Mouse (Mus musculus): Measurements from ENCODE around the gene Gm10638. TPM values are rescaled to one million over a fixed set of nuclear protein-coding genes. Genes with fewer than 3 reads are reported as not detected.

The Gm10638 gene
- polyA plus RNA-seq, 1 experiment = 1.1 TPM

DNA sequence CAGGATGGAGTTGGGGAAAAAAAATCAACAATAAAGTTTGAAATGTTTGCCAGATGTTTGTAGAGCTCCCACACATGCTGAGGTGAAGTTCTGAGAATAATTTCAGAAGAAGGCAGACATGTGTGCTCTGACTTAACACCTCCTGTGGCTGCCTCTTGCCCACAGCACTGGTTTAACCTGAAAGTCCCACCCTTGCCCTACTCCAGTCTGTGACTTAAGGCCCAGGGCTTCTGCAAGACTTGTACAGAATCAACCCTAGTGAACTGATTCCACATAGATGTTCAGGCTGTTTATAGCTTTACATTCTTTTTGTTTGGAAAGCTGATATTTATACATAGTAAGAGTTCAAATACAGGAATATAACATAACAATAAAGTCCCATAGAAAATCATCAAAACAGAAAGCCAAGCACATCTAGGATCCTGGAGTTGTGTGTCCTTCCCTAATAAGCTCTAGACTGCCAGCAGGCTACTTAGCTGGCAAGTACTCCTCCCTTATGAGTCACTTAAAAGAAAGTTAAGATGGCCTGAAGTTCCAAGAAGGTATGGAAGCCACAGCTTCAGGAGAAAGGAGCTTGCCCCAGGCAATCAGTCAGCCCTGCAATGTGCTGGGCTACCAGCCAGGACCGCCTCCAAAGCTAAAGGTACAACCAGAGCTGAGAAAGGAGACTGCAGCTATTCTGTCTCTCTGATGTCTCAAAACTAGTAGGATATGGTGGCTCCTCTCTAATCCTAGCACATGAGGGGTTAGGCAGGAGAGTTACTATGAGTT lies 24.6 kb downstream of the Gm10638 start:
- 79% methylated on average over 1 of the region's 1 CpGs for WGBS
- no peak for DNase-seq (ENCODE audit: low read depth, low spot score)

DNA sequence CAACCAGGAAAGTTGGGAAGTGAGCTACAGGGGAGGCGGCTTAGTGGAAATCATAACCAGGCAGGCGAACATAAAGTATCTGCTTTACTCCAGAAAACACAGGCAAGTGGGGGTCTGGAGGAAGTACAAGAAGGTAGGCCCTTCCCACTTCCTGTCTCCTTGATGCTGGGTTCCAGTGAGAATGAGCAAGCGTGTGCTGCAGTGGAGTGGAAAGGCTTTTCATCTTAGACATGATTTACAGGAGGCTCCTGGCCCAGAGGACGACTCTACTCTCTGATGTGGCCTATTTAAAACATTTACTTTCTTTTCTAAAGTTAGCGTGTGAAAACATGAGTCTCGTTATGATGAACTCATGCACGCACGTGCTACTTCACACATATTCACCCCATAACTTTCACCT lies 33.7 kb downstream of the Gm10638 start:
- no peak for DNase-seq (ENCODE audit: low read depth, low spot score)
- WGBS = 74% methylated on average over 8 of the region's 8 CpGs

DNA sequence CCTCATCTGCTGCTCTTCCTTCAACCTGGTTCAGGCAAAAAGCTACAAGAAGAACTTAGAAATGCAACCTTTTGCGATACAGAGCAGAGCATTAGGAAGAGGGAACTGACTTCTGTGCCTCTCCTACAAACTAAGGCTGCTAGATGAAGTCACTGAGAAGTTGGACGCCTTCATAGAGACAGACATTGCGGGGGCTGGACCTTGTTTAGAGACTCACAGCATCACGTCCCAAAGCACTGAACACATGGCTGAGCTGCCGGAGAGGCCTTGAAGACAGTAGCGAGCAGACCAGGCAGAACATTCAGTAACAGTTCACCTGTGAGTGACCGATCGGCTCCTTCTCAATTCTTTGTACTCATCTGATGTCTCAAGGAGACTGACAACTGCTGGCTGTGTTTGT lies 35.6 kb downstream of the Gm10638 start:
- DNase-seq (ENCODE audit: low read depth, low spot score) = no peak
- 94% methylated on average over 8 of the region's 8 CpGs for WGBS

DNA sequence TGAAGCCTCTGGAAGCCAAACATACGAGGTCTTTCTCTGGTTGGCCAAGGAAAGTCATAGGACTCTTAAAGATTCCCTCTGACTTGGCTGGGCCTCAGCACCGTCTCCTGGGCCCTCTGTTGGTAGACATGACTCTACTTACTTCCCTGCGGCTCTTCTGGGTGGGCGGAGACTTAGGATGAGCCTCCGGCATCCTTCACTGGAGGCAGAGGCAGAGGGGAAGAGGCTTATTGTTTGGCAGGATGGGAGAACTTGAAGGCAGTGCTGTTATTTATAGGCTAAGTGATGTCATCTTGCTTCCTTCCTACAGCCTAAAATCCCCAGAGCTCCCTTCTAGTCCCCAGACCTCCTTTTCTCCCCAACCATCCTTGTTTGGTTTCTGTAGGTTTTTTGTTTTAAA lies 41.0 kb downstream of the Gm10638 start:
- WGBS = 63% methylated on average over 5 of the region's 5 CpGs
- DNase-seq (ENCODE audit: low read depth, low spot score) = no peak

DNA sequence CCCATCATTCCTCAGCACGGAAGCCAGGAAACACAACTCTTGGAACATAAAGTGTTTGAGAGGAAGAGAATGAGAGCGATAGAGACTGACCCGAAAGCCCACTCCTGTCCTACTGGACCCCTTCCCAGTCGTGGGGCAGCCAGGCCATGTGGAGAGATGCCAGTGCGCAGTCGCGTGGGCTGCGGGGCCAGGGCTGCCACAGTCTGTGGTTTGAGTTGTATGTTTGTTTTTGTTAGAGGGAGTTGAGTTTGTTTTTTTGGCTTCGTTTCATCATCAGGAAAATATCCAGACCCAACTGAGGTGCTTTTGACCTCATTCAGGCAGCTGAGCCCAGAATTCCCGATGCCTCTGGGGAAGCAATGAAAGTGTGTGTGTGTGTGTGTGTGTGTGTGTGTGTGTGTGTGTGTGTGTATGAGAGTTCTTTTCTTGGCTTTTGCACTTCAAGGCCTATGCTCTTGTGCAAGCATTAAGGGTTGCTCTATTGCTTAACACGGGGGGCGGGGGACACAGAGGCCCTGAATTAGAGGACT lies 42.5 kb downstream of the Gm10638 start:
- DNase-seq (ENCODE audit: low read depth, low spot score) = no peak

DNA sequence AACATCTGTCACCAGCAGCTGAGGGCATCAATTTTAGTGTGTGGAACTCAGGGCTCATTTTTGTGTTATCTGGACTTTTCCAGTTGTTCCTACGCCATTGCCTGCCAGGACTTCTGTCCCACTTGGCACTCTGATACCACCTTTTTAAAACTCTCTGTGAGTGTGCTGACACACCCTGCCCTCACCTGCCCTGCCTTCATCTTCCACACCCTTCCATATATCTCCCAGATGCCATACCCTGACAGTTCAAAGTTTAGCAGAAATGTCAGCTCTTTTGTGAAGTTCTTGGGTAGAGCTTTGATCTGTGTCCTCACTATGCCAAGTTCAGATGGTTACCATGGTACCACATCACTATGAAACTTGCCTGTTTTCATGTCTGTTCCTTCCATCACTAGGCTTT lies 44.1 kb downstream of the Gm10638 start:
- 48% methylated on average over 1 of the region's 1 CpGs for WGBS
- no peak for DNase-seq (ENCODE audit: low read depth, low spot score)

More for the DNA sequence above, 42.5 kb downstream of the Gm10638 start:
- 64% methylated on average over 12 of the region's 12 CpGs for WGBS

DNA sequence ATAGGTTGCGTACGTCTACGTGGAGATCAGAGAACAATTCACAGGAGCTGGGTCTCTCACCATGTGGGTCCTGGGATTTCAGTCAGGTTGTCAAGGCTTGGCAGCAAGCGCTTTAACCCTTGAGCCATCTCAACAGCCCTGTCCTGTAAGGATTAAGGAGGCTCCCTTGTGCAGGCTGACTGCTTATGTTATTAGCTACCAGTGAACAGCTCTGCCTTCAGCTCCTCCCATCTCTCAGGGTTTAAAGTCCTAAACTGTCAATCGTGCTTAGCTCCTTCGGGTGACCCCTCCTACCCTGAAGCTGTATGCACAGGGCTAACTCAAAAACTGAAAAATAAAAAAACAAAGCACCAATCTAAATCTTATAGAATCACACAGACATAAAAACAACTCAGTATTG lies 46.0 kb downstream of the Gm10638 start:
- no peak for DNase-seq (ENCODE audit: low read depth, low spot score)
- 55% methylated on average over 6 of the region's 6 CpGs for WGBS

DNA sequence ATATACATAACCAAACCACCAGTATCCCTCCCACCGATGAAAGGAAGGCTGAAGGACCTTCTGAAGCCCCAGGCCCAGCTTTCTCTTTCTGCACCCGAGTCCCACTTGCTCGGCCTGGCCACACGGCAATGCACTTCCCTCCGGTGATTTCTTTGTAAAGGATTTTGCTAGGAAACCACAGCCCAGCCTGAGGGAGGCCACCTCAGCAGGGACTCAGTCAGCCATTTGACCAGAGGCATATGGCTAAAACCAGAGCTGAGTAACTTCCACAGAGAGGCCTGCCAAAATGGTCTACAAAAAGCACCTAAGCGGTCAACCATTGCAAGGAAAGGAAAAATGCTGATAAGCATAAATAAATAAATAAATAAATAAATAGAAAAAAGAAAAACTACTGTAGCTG lies 49.2 kb downstream of the Gm10638 start:
- WGBS = 72% methylated on average over 6 of the region's 6 CpGs
- no peak for DNase-seq (ENCODE audit: low read depth, low spot score)

Other genes with a start within 250 kb of the Gm10638 start
- 0.02 TPM in 1 of 2 replicates, not detected in the other for gene Abcc12, start 165.0 kb upstream of the Gm10638 start, polyA plus RNA-seq (2012; rRNA removed)
- gene Lonp2, start 121.7 kb upstream of the Gm10638 start, polyA plus RNA-seq (2012; rRNA removed) = 32.7 and 60.0 TPM in 2 replicates
- 14.5 and 18.2 TPM in 2 replicates for gene Siah1a, start 235 bp downstream of the Gm10638 start, polyA plus RNA-seq (2012; rRNA removed)
- 9.8 and 12.1 TPM in 2 replicates for gene N4bp1, start 139.6 kb downstream of the Gm10638 start, polyA plus RNA-seq (2012; rRNA removed)